Mouse (Mus musculus) testis, adult 2 months (tissue): ENCODE measurements around the gene D430019H16Rik.

Source experiments
- CTCF ChIP-seq: fragments of 200-500 bp; IDR thresholded peaks from 2 replicates; pipeline ENCODE4 v1.5.1; 2012; ENCODE audit warnings: low read depth, mild to moderate bottlenecking, inconsistent platforms, low read length, moderate library complexity; ENCODE audit not compliant: control insufficient read depth, insufficient read depth, insufficient replicate concordance
- POLR2A ChIP-seq: fragments of 200-500 bp; IDR thresholded peaks from 2 replicates; pipeline ENCODE4 v1.6.1; 2012; ENCODE audit warnings: low read depth, mild to moderate bottlenecking, inconsistent platforms, low read length, moderate library complexity; ENCODE audit not compliant: control insufficient read depth

DNA sequence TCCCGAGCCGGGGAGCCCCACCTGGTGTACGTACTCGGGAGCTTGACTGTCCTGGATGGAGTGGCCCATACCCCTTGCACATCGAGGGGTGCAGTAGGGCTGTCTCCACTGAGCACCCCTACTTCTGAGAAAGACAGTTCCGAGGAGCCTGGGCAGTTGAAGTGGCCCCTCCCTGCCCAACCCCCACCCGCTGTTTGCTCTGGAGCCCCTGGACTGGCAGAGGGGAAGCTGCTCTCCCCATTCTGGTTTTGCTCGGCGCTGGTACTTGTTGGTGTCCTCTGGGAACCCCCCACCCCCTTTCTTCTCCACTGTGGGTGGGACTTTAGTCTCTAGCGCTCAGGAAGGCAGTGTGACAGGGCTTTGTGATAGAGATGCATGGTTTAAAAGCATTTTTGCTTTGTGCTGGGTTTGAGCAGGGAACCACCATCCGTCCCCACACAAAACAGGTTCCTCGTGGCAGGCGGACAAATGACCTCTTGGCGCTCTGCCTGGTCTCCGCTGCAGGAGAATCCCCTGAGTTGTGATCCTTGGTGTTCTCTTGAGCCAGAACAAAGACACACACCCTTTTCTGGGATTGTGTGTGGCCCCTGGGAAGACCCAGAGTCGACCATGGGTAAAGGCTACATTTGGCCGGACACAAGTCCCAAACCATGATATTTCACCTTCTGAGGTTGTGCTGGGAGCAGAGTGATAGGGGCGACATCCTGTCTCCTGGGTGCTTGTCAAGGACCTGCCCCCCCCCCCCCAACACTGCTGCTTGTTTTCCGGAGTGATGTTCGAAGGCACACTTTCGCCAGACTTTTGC, 804 bp downstream of the D430019H16Rik start:
- TF ChIP-seq CTCF (no peak), POLR2A (no peak)
